Mouse (Mus musculus) testis, adult 2 months (tissue): ENCODE measurements around the gene Nav2. TPM values are rescaled to one million over a fixed set of nuclear protein-coding genes. Genes with fewer than 3 reads are reported as not detected.

Experiments
- H3K27ac ChIP-seq: fragments of 200-500 bp; 2 replicates; pipeline ENCODE4 v1.5.1; 2012; ENCODE audit warnings: low read depth, low read length; ENCODE audit not compliant: control insufficient read depth, insufficient read depth
- H3K27me3 ChIP-seq: fragments of 200-500 bp; 2 replicates; pipeline ENCODE4 v1.6.1; 2012; ENCODE audit warnings: mild to moderate bottlenecking, low read length, moderate library complexity; ENCODE audit not compliant: control insufficient read depth, insufficient read depth
- H3K36me3 ChIP-seq: fragments of 200-500 bp; 2 replicates; pipeline ENCODE4 v1.6.1; 2012; ENCODE audit warnings: mild to moderate bottlenecking, low read length; ENCODE audit not compliant: control insufficient read depth, insufficient read depth
- H3K4me1 ChIP-seq: fragments of 200-500 bp; 2 replicates; pipeline ENCODE4 v1.6.1; 2012; ENCODE audit warnings: low read length; ENCODE audit not compliant: control insufficient read depth, insufficient read depth
- H3K4me3 ChIP-seq: fragments of 200-500 bp; 2 replicates; pipeline ENCODE4 v1.5.1; 2012; ENCODE audit warnings: low read depth, mild to moderate bottlenecking, low read length, moderate library complexity, mixed read lengths; ENCODE audit not compliant: control insufficient read depth
- CTCF ChIP-seq: fragments of 200-500 bp; IDR thresholded peaks from 2 replicates; pipeline ENCODE4 v1.5.1; 2012; ENCODE audit warnings: low read depth, mild to moderate bottlenecking, inconsistent platforms, low read length, moderate library complexity; ENCODE audit not compliant: control insufficient read depth, insufficient read depth, insufficient replicate concordance
- POLR2A ChIP-seq: fragments of 200-500 bp; IDR thresholded peaks from 2 replicates; pipeline ENCODE4 v1.6.1; 2012; ENCODE audit warnings: low read depth, mild to moderate bottlenecking, inconsistent platforms, low read length, moderate library complexity; ENCODE audit not compliant: control insufficient read depth
- polyA plus RNA-seq: library from polyadenylated mRNA; depleted of rRNA; stranded (reverse); fragments of >200 nt; gene quantifications from 2 replicates; pipeline ENCODE4 v1.2.3, GENCODE M21; 2012

Nav2 gene
- polyA plus RNA-seq, 1 experiment: 20.8 TPM

- TF ChIP-seq POLR2A (no peak), CTCF (no peak)
- Histone ChIP-seq H3K4me3 (no peak overlapping the region), H3K27ac (no peak overlapping the region), H3K4me1 (no peaks in the 10 kb centered on the region), H3K27me3 (no peaks in the 10 kb centered on the region), H3K36me3 (no peaks in the 10 kb centered on the region)
These were observed 294.5 kb downstream of the Nav2 start for GRCm38 (mm10) chr7:49202971-49203370.

GRCm38 (mm10) chr7:49204856-49205255 lies 296.3 kb downstream of the Nav2 start:
- Histone ChIP-seq H3K4me1 (no peaks in the 10 kb centered on the region), H3K4me3 (no peak overlapping the region), H3K27ac (no peak overlapping the region), H3K36me3 (no peaks in the 10 kb centered on the region), H3K27me3 (no peaks in the 10 kb centered on the region)
- no peak for TF ChIP-seq POLR2A
- no peak for TF ChIP-seq CTCF

- TF ChIP-seq POLR2A (no peak), CTCF (no peak)
- Histone ChIP-seq H3K4me1 (no peaks in the 10 kb centered on the region), H3K27me3 (no peaks in the 10 kb centered on the region), H3K27ac (no peak overlapping the region), H3K36me3 (no peaks in the 10 kb centered on the region), H3K4me3 (no peak overlapping the region)
These were observed 297.0 kb downstream of the Nav2 start for GRCm38 (mm10) chr7:49205551-49205950.

- H3K27ac ChIP-seq: no peak overlapping the region
- no peak overlapping the region for H3K4me3 ChIP-seq
- no peaks in the 10 kb centered on the region for H3K27me3 ChIP-seq
- H3K4me1 ChIP-seq: no peaks in the 10 kb centered on the region
- no peaks in the 10 kb centered on the region for H3K36me3 ChIP-seq
- no peak for TF ChIP-seq POLR2A
These were observed 298.5 kb downstream of the Nav2 start for GRCm38 (mm10) chr7:49206775-49207676.

GRCm38 (mm10) chr7:49209526-49209925 lies 301.0 kb downstream of the Nav2 start:
- no peak for TF ChIP-seq POLR2A
- no peak for TF ChIP-seq CTCF
- H3K27ac ChIP-seq: no peak overlapping the region
- H3K36me3 ChIP-seq: no peaks in the 10 kb centered on the region
- H3K4me1 ChIP-seq: no peaks in the 10 kb centered on the region
- no peak overlapping the region for H3K4me3 ChIP-seq
- H3K27me3 ChIP-seq: no peaks in the 10 kb centered on the region

DNA sequence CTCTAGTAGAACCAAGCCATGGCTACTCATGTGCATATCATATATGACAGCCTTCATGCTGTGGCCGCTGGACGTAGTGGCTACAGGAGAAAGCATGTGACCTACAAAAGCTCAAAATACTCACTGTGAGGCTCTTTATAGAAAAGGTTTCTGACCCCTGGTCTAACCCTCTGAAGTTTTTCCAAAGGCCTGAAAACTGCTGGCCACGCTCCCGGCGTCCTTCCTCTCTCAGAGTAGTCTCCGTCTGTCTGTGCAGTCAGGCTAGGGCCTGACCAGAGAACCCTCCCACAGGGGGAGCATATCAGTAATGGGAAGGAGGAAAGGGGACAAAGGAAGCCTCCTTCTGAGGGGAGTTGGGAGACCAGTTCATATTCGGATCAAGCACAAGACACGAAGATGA lies 302.2 kb downstream of the Nav2 start:
- Histone ChIP-seq H3K27me3 (no peaks in the 10 kb centered on the region), H3K4me1 (no peaks in the 10 kb centered on the region), H3K27ac (no peak overlapping the region), H3K4me3 (no peak overlapping the region), H3K36me3 (no peaks in the 10 kb centered on the region)
- TF ChIP-seq POLR2A (no peak), CTCF (no peak)

DNA sequence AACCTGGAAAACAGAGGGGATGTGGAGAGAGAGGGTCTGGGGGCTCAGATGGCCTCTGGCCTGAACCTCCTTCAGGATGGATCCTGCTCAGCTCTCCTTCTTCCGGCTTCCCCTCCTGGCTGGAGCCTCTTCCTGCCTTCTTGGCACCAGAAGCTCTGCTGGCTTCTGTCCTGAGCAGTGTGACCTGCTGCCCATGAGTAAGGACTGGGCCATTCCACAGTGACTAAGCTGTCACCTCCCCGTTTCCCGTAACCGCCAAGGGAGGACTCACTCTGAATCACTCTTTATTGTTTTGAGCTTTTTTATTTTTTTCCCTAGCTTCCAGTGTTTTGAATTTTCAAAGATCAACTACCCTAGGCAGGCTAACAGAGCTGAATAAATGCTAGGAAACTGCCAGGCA lies 304.5 kb downstream of the Nav2 start:
- TF ChIP-seq CTCF (no peak), POLR2A (no peak)
- Histone ChIP-seq H3K27ac (no peak overlapping the region), H3K36me3 (no peaks in the 10 kb centered on the region), H3K4me3 (no peak overlapping the region), H3K27me3 (no peaks in the 10 kb centered on the region), H3K4me1 (no peaks in the 10 kb centered on the region)

DNA sequence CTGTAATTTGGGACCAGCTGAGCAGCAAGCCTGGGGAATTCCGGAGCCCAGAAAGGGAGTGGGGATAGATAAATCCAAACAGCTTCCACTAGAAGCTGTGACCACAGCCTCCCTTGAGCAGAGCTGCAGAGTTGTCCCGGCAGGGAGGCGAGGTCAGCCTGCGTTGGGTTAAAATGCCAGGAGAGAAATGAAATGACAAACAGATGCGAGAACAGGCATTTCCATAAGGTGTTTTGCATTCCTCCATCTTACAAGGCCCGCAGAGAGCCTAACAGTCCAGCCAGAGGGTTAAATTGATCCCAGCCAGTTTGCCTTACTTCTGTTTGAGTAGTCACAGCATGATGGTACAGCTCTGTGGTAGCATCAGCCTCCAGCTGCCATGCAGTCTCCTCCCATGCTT lies 309.3 kb downstream of the Nav2 start:
- Histone ChIP-seq H3K36me3 (no peaks in the 10 kb centered on the region), H3K27me3 (no peaks in the 10 kb centered on the region), H3K27ac (no peak overlapping the region), H3K4me1 (no peaks in the 10 kb centered on the region), H3K4me3 (no peak overlapping the region)
- no peak for TF ChIP-seq POLR2A
